Mouse (Mus musculus): ENCODE measurements around the gene Top2b. TPM values are rescaled to one million over a fixed set of nuclear protein-coding genes. Genes with fewer than 3 reads are reported as not detected.

Top2b gene
- polyA plus RNA-seq, 1 experiment from 2014 or later: 109 TPM

DNA sequence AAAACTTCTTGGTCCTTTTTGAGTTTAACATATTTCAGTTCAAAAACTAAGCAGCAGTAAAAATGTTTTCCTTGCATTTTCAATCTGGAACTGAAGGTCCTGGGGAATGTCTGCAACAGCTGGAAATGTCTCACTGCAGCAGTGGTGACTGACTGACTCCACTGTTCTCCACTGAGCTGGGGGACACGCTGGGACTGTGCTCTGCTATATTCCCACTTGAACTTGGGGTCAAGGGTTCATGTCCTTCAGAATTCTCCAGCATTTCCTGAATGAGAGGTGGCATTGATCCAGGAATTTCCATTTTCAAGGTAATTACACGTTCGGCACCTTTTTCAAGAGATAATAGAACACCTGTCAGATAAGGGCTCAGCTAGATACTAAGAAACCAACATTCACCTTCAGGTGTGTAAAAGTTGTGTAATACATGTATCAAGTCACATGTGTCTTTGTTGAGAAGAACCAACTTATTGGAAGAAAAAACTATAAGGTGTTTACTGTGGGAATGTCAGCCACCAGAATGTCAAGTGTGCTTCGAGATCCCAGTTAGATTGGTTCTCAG is 67.0 kb downstream of the Top2b start:
- Histone ChIP-seq H3K36me3 (peaks cover 36% of the 10 kb centered on the region), H3K4me1 (no peaks in the 10 kb centered on the region), H3K27me3 (no peaks in the 10 kb centered on the region), H3K4me3 (no peak overlapping the region), H3K9ac (no peak overlapping the region), H3K9me3 (no peaks in the 10 kb centered on the region), H3K4me2 (replicated peaks) (no peak overlapping the region), H3K27ac (no peak overlapping the region)
- ATAC-seq (ENCODE audit: insufficient number of reproducible peaks, insufficient read depth, low FRiP score, low TSS enrichment): no peak
- WGBS: 68% methylated on average over 4 of the region's 4 CpGs

GRCm38 (mm10) chr14:16432550-16432949 is 67.6 kb downstream of the Top2b start:
- H3K4me2 ChIP-seq (replicated peaks): no peak overlapping the region
- no peak overlapping the region for H3K27ac ChIP-seq
- no peaks in the 10 kb centered on the region for H3K27me3 ChIP-seq
- no peaks in the 10 kb centered on the region for H3K4me1 ChIP-seq
- H3K9me3 ChIP-seq: no peaks in the 10 kb centered on the region
- WGBS: 85% methylated on average over 3 of the region's 3 CpGs
- H3K4me3 ChIP-seq: no peak overlapping the region
- H3K9ac ChIP-seq: no peak overlapping the region
- ATAC-seq (ENCODE audit: insufficient number of reproducible peaks, insufficient read depth, low FRiP score, low TSS enrichment): no peak
- H3K36me3 ChIP-seq: peaks cover 41% of the 10 kb centered on the region

- no peak for ATAC-seq (ENCODE audit: insufficient number of reproducible peaks, insufficient read depth, low FRiP score, low TSS enrichment)
- no peaks in the 10 kb centered on the region for H3K27me3 ChIP-seq
- H3K9ac ChIP-seq: no peak overlapping the region
- H3K4me1 ChIP-seq: no peaks in the 10 kb centered on the region
- no peak overlapping the region for H3K4me3 ChIP-seq
- no peak overlapping the region for H3K27ac ChIP-seq
- H3K4me2 ChIP-seq (replicated peaks): no peak overlapping the region
- 49% methylated on average over 2 of the region's 2 CpGs for WGBS
- peaks cover 41% of the 10 kb centered on the region for H3K36me3 ChIP-seq
- no peaks in the 10 kb centered on the region for H3K9me3 ChIP-seq
These were observed 68.2 kb downstream of the Top2b start for GRCm38 (mm10) chr14:16433206-16433605.

GRCm38 (mm10) chr14:16434396-16435171 is 69.6 kb downstream of the Top2b start:
- H3K36me3 ChIP-seq: peaks cover 36% of the 10 kb centered on the region
- peaks cover 3% of the 10 kb centered on the region; the same call in 1 of the 2 replicates for H3K4me1 ChIP-seq
- WGBS: 55% methylated on average over 3 of the region's 3 CpGs
- H3K9ac ChIP-seq: no peak overlapping the region
- no peak overlapping the region for H3K27ac ChIP-seq
- no peak for ATAC-seq (ENCODE audit: insufficient number of reproducible peaks, insufficient read depth, low FRiP score, low TSS enrichment)
- H3K4me2 ChIP-seq (replicated peaks): no peak overlapping the region
- H3K4me3 ChIP-seq: no peak overlapping the region
- H3K9me3 ChIP-seq: no peaks in the 10 kb centered on the region
- H3K27me3 ChIP-seq: no peaks in the 10 kb centered on the region

GRCm38 (mm10) chr14:16437386-16437785 is 72.4 kb downstream of the Top2b start:
- Histone ChIP-seq H3K9ac (no peak overlapping the region), H3K4me1 (peaks cover 3% of the 10 kb centered on the region; the same call in 1 of the 2 replicates), H3K9me3 (no peaks in the 10 kb centered on the region), H3K27ac (no peak overlapping the region), H3K4me2 (replicated peaks) (no peak overlapping the region), H3K36me3 (peaks cover 18% of the 10 kb centered on the region; the same call in 1 of the 2 replicates), H3K27me3 (no peaks in the 10 kb centered on the region), H3K4me3 (no peak overlapping the region)
- WGBS: 92% methylated on average over 4 of the region's 4 CpGs
- no peak for ATAC-seq (ENCODE audit: insufficient number of reproducible peaks, insufficient read depth, low FRiP score, low TSS enrichment)

DNA sequence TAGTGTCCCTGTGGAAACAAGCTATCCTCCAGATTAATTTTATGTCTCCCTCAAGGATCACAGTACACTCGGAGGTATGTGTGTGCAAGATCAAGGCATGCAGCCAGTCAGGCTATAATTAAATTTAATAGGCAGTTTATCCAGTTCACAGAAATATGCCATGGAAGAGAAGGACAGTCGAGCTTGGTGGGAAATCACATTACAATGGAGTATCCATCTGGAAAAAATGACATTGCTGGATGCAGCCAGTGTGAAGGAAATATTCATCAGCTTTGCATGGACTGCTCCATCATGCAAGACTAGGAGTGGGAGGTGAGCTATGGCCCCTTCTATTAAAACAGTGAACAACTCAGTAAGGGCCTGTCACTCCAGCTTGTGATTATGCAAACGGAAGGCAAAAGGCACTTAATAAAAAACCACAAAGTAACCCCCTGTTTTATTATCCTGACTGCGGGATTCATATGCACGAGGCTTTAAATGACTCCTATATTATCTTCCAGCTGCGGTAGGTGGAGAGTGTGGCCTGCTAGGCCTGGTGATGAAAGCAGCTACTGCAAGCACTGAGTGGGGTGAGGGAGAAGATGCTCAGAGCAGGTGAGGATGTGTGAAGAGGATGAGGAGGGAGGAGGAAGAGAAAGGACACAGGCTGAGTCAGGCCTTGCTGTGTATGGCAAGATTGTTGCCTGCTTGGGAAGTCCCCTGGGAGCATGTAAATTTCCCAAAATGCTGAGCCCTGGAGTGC is 74.6 kb downstream of the Top2b start:
- peaks cover 13% of the 10 kb centered on the region; the same call in 1 of the 2 replicates for H3K36me3 ChIP-seq
- WGBS: 64% methylated on average over 6 of the region's 6 CpGs
- H3K9ac ChIP-seq: no peak overlapping the region
- H3K9me3 ChIP-seq: no peaks in the 10 kb centered on the region
- no peak overlapping the region for H3K4me2 ChIP-seq (replicated peaks)
- no peak overlapping the region for H3K27ac ChIP-seq
- no peak for ATAC-seq (ENCODE audit: insufficient number of reproducible peaks, insufficient read depth, low FRiP score, low TSS enrichment)
- no peaks in the 10 kb centered on the region for H3K27me3 ChIP-seq
- peaks cover 3% of the 10 kb centered on the region; the same call in 1 of the 2 replicates for H3K4me1 ChIP-seq
- no peak overlapping the region for H3K4me3 ChIP-seq

GRCm38 (mm10) chr14:16444859-16445258 is 79.9 kb downstream of the Top2b start:
- H3K4me2 ChIP-seq (replicated peaks): no peak overlapping the region
- H3K4me1 ChIP-seq: peaks cover 3% of the 10 kb centered on the region; the same call in 1 of the 2 replicates
- no peaks in the 10 kb centered on the region for H3K27me3 ChIP-seq
- no peak overlapping the region for H3K9ac ChIP-seq
- no peak for ATAC-seq (ENCODE audit: insufficient number of reproducible peaks, insufficient read depth, low FRiP score, low TSS enrichment)
- no peak overlapping the region for H3K27ac ChIP-seq
- no peak overlapping the region for H3K4me3 ChIP-seq
- H3K36me3 ChIP-seq: no peaks in the 10 kb centered on the region
- H3K9me3 ChIP-seq: no peaks in the 10 kb centered on the region
- 77% methylated on average over 4 of the region's 4 CpGs for WGBS

GRCm38 (mm10) chr14:16447587-16447986 is 82.6 kb downstream of the Top2b start:
- Histone ChIP-seq H3K9ac (no peak overlapping the region), H3K27me3 (no peaks in the 10 kb centered on the region), H3K4me3 (no peak overlapping the region), H3K4me2 (replicated peaks) (no peak overlapping the region), H3K36me3 (no peaks in the 10 kb centered on the region), H3K9me3 (no peaks in the 10 kb centered on the region), H3K27ac (no peak overlapping the region), H3K4me1 (0 out of 2 replicates have a peak, but pooled peaks cover 3% of the 10 kb centered on the region)
- no peak for ATAC-seq (ENCODE audit: insufficient number of reproducible peaks, insufficient read depth, low FRiP score, low TSS enrichment)
- WGBS: 30% methylated on average over 3 of the region's 3 CpGs

- Histone ChIP-seq H3K27me3 (no peaks in the 10 kb centered on the region), H3K9ac (no peak overlapping the region), H3K4me2 (replicated peaks) (no peak overlapping the region), H3K36me3 (no peaks in the 10 kb centered on the region), H3K9me3 (no peaks in the 10 kb centered on the region), H3K4me1 (0 out of 2 replicates have a peak, but pooled peaks cover 3% of the 10 kb centered on the region), H3K27ac (no peak overlapping the region), H3K4me3 (no peak overlapping the region)
- WGBS: 46% methylated on average over 4 of the region's 4 CpGs
- ATAC-seq (ENCODE audit: insufficient number of reproducible peaks, insufficient read depth, low FRiP score, low TSS enrichment): peak; percentile 95
These were observed 83.4 kb downstream of the Top2b start for GRCm38 (mm10) chr14:16448269-16448987.

GRCm38 (mm10) chr14:16478606-16479323 is 113.8 kb downstream of the Top2b start:
- Histone ChIP-seq H3K4me3 (no peak overlapping the region), H3K27ac (no peak overlapping the region), H3K36me3 (no peaks in the 10 kb centered on the region), H3K4me2 (replicated peaks) (no peak overlapping the region), H3K9ac (no peak overlapping the region), H3K9me3 (no peaks in the 10 kb centered on the region), H3K4me1 (no peaks in the 10 kb centered on the region), H3K27me3 (no peaks in the 10 kb centered on the region)
- 92% methylated on average over 1 of the region's 1 CpGs for WGBS
- ATAC-seq (ENCODE audit: insufficient number of reproducible peaks, insufficient read depth, low FRiP score, low TSS enrichment): no peak

- Histone ChIP-seq H3K27ac (no peak overlapping the region), H3K9me3 (no peaks in the 10 kb centered on the region), H3K4me2 (replicated peaks) (no peak overlapping the region), H3K4me1 (0 out of 2 replicates have a peak, but pooled peaks cover 7% of the 10 kb centered on the region), H3K4me3 (no peak overlapping the region), H3K36me3 (no peaks in the 10 kb centered on the region), H3K9ac (no peak overlapping the region), H3K27me3 (no peaks in the 10 kb centered on the region)
- ATAC-seq (ENCODE audit: insufficient number of reproducible peaks, insufficient read depth, low FRiP score, low TSS enrichment): no peak
- WGBS: 79% methylated on average over 2 of the region's 2 CpGs
These were observed 114.5 kb downstream of the Top2b start for GRCm38 (mm10) chr14:16479521-16479920.

Measured in embryonic facial prominence, embryonic 12.5 days (tissue).